Mouse (Mus musculus): ENCODE measurements around the gene Coro1c. TPM values are rescaled to one million over a fixed set of nuclear protein-coding genes. Genes with fewer than 3 reads are reported as not detected.
A peak's percentile ranks its signal among the peaks of the same experiment; 100 is the strongest.

Gene Coro1c
- total and polyA plus RNA-seq, 3 experiments: 77.3 to 158 (median 103) TPM

DNA sequence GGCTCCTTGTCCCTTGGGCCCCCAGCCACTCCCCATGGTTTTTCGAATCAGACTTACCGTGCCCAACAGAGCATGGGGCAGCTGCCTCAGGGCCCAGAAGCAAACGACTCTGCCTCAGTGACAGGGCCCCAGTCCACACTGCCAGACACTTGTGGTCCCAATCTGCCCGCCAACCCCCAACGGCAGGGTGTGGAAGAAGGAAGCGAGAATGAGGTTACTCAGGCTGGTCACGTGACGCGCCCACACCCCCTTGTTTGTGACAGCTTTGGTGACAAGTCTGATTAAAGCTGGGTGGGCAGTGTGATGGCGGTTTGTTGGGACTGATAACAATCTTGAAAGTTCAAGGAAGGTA is 78.3 kb downstream of the Coro1c start (continued):
- TF ChIP-seq BHLHE40 (IDR thresholded peaks at IDR 0.05; ENCODE audit: borderline replicate concordance, low read depth, low read length) (peak; percentile 91), USF2 (IDR thresholded peaks at IDR 0.05; ENCODE audit: borderline replicate concordance in 1 of 2, insufficient read depth in 1 of 2, low read depth in 1 of 2, low read length in 2 of 2) (peak; percentile 88 to 96)

DNA sequence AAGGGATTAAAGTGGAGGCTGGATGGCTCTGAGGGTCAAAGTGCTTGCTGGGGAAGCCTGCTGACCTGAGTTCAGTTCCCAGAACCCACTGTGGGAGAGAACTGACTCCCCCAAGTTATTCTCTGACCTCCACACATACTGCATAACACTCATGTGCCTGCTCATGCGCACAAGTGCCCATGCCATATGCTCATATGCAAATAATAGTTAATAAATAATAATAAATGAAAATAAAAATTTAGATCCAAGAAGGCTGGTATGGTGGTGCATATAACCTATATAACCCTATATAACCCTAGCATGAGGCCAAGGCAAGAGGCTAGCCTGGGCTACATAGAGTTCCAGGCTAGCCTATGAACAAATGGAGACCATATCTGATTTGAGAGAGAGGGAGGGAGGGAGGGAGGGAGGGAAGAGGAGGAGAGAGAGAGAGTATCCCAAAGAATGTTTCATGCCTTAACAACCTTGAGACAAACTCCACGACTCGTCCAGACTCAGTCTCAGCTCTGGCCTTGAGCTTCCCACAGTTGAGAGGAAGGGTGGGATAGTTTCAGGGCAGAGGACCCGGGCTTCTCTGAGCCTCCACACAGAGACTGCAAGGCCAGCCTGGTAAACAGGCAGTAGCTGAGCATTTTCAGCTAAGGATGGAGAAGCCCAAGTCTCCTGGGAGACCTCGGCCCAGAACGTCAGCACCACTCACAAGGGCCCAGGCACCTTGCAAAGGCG is 78.8 kb downstream of the Coro1c start:
- H3K4me3 ChIP-seq (ENCODE audit: control insufficient read depth in 1 of 2, insufficient read depth in 1 of 2, low read depth in 2 of 2, low read length in 2 of 2): peak overlapping the region; percentile 60 to 85
- no peaks in the 10 kb centered on the region for H3K9me3 ChIP-seq (replicated peaks; ENCODE audit: insufficient read depth, low read length)
- H3K36me3 ChIP-seq (ENCODE audit: control insufficient read depth in 1 of 2, insufficient read depth in 2 of 2, low read length in 2 of 2): peaks cover 0 to 6% of the 10 kb centered on the region in 2 experiments; a peak in 2 of 4 replicates
- H3K27me3 ChIP-seq (ENCODE audit: control insufficient read depth in 1 of 2, insufficient read depth in 2 of 2, low read length in 2 of 2): no peaks in the 10 kb centered on the region
- TF ChIP-seq POLR2A (IDR thresholded peaks at IDR 0.05; ENCODE audit: control insufficient read depth in 1 of 2, insufficient read depth in 1 of 2, low read depth in 1 of 2, low read length in 2 of 2, poor library complexity in 1 of 2): no peak
- TF ChIP-seq POLR2AphosphoS2 (IDR thresholded peaks at IDR 0.05; ENCODE audit: low read length): no peak
- no peak for TF ChIP-seq MAX (IDR thresholded peaks at IDR 0.05; ENCODE audit: low read length)
- no peak for TF ChIP-seq MAFK (IDR thresholded peaks at IDR 0.05; ENCODE audit: borderline replicate concordance, low read depth, low read length)
- TF ChIP-seq RCOR1 (IDR thresholded peaks at IDR 0.05; ENCODE audit: low read depth, low read length): no peak
- no peak for TF ChIP-seq SMC3 (IDR thresholded peaks at IDR 0.05; ENCODE audit: low read depth, low read length)
- no peak for TF ChIP-seq MEF2A (IDR thresholded peaks at IDR 0.05; ENCODE audit: extremely low read depth, insufficient replicate concordance, low read depth, low read length, poor library complexity, severe bottlenecking)
- no peak for TF ChIP-seq RAD21 (IDR thresholded peaks at IDR 0.05; ENCODE audit: low read depth, low read length)
- no peak for TF ChIP-seq CTCF (IDR thresholded peaks at IDR 0.05 in 2 of 3, conservative IDR thresholded peaks at IDR 0.05 in 1 of 3; ENCODE audit: control insufficient read depth in 1 of 3, insufficient read depth in 1 of 3, low read depth in 2 of 3, low read length in 3 of 3, poor library complexity in 1 of 3, severe bottlenecking in 1 of 3)
- no peak for TF ChIP-seq JUND (IDR thresholded peaks at IDR 0.05; ENCODE audit: low read depth, low read length)
- TF ChIP-seq USF1 (IDR thresholded peaks at IDR 0.05; ENCODE audit: low read depth, low read length): no peak
- TF ChIP-seq ZMIZ1 (IDR thresholded peaks at IDR 0.05; ENCODE audit: low read depth, low read length): no peak
- TF ChIP-seq USF2 (IDR thresholded peaks at IDR 0.05; ENCODE audit: borderline replicate concordance in 1 of 2, insufficient read depth in 1 of 2, low read depth in 1 of 2, low read length in 2 of 2): no peak
- TF ChIP-seq EP300 (IDR thresholded peaks at IDR 0.05; ENCODE audit: low read depth in 1 of 2, low read length in 2 of 2): no peak
- no peak for TF ChIP-seq TBP (IDR thresholded peaks at IDR 0.05; ENCODE audit: low read depth, low read length)
- TF ChIP-seq NRF1 (IDR thresholded peaks at IDR 0.05; ENCODE audit: insufficient read depth, low read depth, low read length, poor library complexity, severe bottlenecking): no peak
- no peak for TF ChIP-seq BHLHE40 (IDR thresholded peaks at IDR 0.05; ENCODE audit: borderline replicate concordance, low read depth, low read length)
- no peak for TF ChIP-seq E2F4 (IDR thresholded peaks at IDR 0.05; ENCODE audit: borderline replicate concordance, low read depth, low read length)
- peaks cover 0 to 15% of the 10 kb centered on the region in 2 experiments; a peak in 2 of 4 replicates for H3K4me1 ChIP-seq (ENCODE audit: control insufficient read depth in 1 of 2, insufficient read depth in 2 of 2, low read length in 2 of 2)
- H3K27ac ChIP-seq (ENCODE audit: control insufficient read depth, low read depth, low read length): peak overlapping the region; percentile 64
- H3K79me2 ChIP-seq (ENCODE audit: control insufficient read depth, insufficient read depth, low read length, poor library complexity): peaks cover 5% of the 10 kb centered on the region
- H3K9ac ChIP-seq (ENCODE audit: control insufficient read depth, low read depth, low read length, poor library complexity, severe bottlenecking): peak overlapping the region; percentile 80
- DNase-seq (ENCODE audit: low read depth, low spot score): no peak

Data from MEL (cell line).